Mouse (Mus musculus): ENCODE measurements around the gene Tmem164. TPM values are rescaled to one million over a fixed set of nuclear protein-coding genes. Genes with fewer than 3 reads are reported as not detected.

Tmem164 gene
- polyA plus RNA-seq, 1 experiment: 42.1 TPM

GRCm38 (mm10) chrX:142684674-142685073, 3.5 kb downstream of the Tmem164 start:
- Histone ChIP-seq H3K4me1 (ENCODE audit: control insufficient read depth, insufficient read depth, low read length) (no peaks in the 10 kb centered on the region; the same call in none of the 2 replicates), H3K4me3 (replicated peaks; ENCODE audit: extremely low read depth, low read depth, low read length) (no peak overlapping the region)
- 45% methylated on average over 4 of the region's 4 CpGs for WGBS
- no peak for TF ChIP-seq CTCF (IDR thresholded peaks at IDR 0.05; ENCODE audit: insufficient read depth, low read length)
- TF ChIP-seq POLR2A (IDR thresholded peaks at IDR 0.05; ENCODE audit: borderline replicate concordance, extremely low read depth, low read depth, low read length): no peak
- no peak for DNase-seq

DNA sequence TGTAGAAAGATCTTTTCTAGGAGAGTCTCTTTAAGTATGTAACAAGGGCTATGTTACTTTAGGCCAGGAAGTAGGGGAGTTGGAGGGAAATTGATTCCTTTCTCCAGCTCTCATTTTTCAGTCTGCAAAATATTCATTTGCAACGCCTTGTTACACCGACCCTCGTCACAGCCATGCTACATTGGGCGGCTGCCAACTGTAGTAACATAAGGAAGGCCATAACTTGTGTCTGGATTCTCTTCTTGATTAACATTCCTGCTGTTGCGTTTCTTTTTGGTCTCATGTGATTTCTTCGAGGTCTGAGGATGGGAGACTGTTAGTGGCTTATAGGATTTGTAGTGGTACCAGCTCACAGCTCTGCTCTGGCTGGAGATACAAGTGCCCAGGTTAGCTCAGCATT, 4.5 kb downstream of the Tmem164 start:
- 59% methylated on average over 6 of the region's 6 CpGs for WGBS
- DNase-seq: no peak
- no peaks in the 10 kb centered on the region; the same call in none of the 2 replicates for H3K4me1 ChIP-seq (ENCODE audit: control insufficient read depth, insufficient read depth, low read length)
- H3K4me3 ChIP-seq (replicated peaks; ENCODE audit: extremely low read depth, low read depth, low read length): no peak overlapping the region
- TF ChIP-seq CTCF (IDR thresholded peaks at IDR 0.05; ENCODE audit: insufficient read depth, low read length) (no peak), POLR2A (IDR thresholded peaks at IDR 0.05; ENCODE audit: borderline replicate concordance, extremely low read depth, low read depth, low read length) (no peak)

DNA sequence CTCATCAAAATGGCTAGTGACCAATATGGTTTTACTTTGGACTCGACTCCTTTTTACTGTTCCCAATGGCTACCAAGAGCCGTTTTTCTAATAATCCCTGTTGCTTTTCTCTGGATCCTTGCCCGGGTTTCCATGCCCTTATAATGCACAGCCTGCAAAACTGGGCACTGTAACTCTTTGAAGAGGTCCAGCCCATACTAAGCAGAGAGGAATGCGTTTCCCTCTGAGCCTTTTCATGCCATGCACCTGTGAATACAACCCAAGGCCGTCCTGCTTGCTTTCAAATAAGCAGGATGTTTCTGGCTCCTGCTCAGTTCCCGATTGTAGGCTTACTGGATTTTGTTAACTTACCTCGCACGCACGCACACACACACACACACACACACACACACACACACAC, 7.3 kb downstream of the Tmem164 start:
- H3K4me3 ChIP-seq (replicated peaks; ENCODE audit: extremely low read depth, low read depth, low read length): no peak overlapping the region
- no peak for DNase-seq
- 70% methylated on average over 9 of the region's 9 CpGs for WGBS
- H3K4me1 ChIP-seq (ENCODE audit: control insufficient read depth, insufficient read depth, low read length): no peaks in the 10 kb centered on the region; the same call in none of the 2 replicates
- TF ChIP-seq CTCF (IDR thresholded peaks at IDR 0.05; ENCODE audit: insufficient read depth, low read length) (no peak), POLR2A (IDR thresholded peaks at IDR 0.05; ENCODE audit: borderline replicate concordance, extremely low read depth, low read depth, low read length) (no peak)

DNA sequence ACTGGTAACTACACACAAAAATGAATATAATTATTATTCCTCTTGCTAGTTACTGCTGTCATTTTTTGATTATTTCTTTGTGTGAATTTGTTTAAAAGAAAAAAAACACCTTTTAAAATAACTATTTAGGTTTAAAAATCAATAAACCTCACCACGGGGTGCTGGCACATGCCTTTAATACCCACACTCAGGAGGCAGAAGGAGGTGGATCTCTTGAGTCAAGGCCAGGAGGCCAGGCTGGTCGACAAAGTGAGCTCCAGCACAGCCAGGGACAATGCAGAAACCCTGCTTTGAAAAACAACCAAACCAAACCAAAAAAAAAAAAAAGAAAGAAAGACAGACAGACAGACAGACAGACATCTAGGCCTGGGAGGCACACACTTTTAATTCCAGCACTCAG, 12.1 kb downstream of the Tmem164 start:
- Histone ChIP-seq H3K4me3 (replicated peaks; ENCODE audit: extremely low read depth, low read depth, low read length) (no peak overlapping the region), H3K4me1 (ENCODE audit: control insufficient read depth, insufficient read depth, low read length) (no peaks in the 10 kb centered on the region)
- 46% methylated on average over 2 of the region's 2 CpGs for WGBS
- no peak for TF ChIP-seq POLR2A (IDR thresholded peaks at IDR 0.05; ENCODE audit: borderline replicate concordance, extremely low read depth, low read depth, low read length)
- TF ChIP-seq CTCF (IDR thresholded peaks at IDR 0.05; ENCODE audit: insufficient read depth, low read length): no peak
- DNase-seq: no peak

- DNase-seq: no peak
- no peaks in the 10 kb centered on the region for H3K4me1 ChIP-seq (ENCODE audit: control insufficient read depth, insufficient read depth, low read length)
- TF ChIP-seq POLR2A (IDR thresholded peaks at IDR 0.05; ENCODE audit: borderline replicate concordance, extremely low read depth, low read depth, low read length) (no peak), CTCF (IDR thresholded peaks at IDR 0.05; ENCODE audit: insufficient read depth, low read length) (no peak)
- no peak overlapping the region for H3K4me3 ChIP-seq (replicated peaks; ENCODE audit: extremely low read depth, low read depth, low read length)
- WGBS: 81% methylated on average over 7 of the region's 7 CpGs
Measured at GRCm38 (mm10) chrX:142694338-142694737, 13.1 kb downstream of the Tmem164 start.

DNA sequence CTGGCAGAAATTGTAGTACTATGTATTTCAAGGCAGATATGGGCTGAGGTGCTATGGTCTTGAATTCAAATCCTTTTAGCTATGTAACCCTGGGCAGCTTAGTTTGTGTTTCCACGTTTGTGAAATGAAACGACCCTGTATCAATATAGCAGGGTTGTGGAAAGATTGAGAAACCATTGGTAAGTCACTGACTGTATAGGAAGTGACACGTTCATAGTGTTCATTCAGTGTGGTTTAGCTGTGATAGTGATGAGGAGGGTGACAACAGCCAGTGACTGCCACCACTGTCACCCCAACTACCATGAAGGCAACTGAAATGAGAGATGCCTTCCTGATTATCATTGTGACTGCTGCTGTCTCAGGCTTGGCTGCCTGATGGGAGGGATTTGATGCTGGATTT, 13.7 kb downstream of the Tmem164 start:
- no peak for DNase-seq
- WGBS: 68% methylated on average over 3 of the region's 3 CpGs
- H3K4me3 ChIP-seq (replicated peaks; ENCODE audit: extremely low read depth, low read depth, low read length): no peak overlapping the region

GRCm38 (mm10) chrX:142696789-142697188, 15.6 kb downstream of the Tmem164 start:
- DNase-seq: no peak
- no peak overlapping the region for H3K4me3 ChIP-seq (replicated peaks; ENCODE audit: extremely low read depth, low read depth, low read length)
- WGBS: 83% methylated on average over 11 of the region's 11 CpGs
- no peaks in the 10 kb centered on the region; the same call in 1 of the 2 replicates for H3K4me1 ChIP-seq (ENCODE audit: control insufficient read depth, insufficient read depth, low read length)
- TF ChIP-seq POLR2A (IDR thresholded peaks at IDR 0.05; ENCODE audit: borderline replicate concordance, extremely low read depth, low read depth, low read length): no peak
- TF ChIP-seq CTCF (IDR thresholded peaks at IDR 0.05; ENCODE audit: insufficient read depth, low read length): no peak

More for the DNA sequence above, 13.7 kb downstream of the Tmem164 start:
- H3K4me1 ChIP-seq (ENCODE audit: control insufficient read depth, insufficient read depth, low read length): no peaks in the 10 kb centered on the region
- no peak for TF ChIP-seq CTCF (IDR thresholded peaks at IDR 0.05; ENCODE audit: insufficient read depth, low read length)
- TF ChIP-seq POLR2A (IDR thresholded peaks at IDR 0.05; ENCODE audit: borderline replicate concordance, extremely low read depth, low read depth, low read length): no peak

GRCm38 (mm10) chrX:142697545-142698204, 16.5 kb downstream of the Tmem164 start:
- 80% methylated on average over 5 of the region's 5 CpGs for WGBS
- no peaks in the 10 kb centered on the region; the same call in 1 of the 2 replicates for H3K4me1 ChIP-seq (ENCODE audit: control insufficient read depth, insufficient read depth, low read length)
- no peak overlapping the region for H3K4me3 ChIP-seq (replicated peaks; ENCODE audit: extremely low read depth, low read depth, low read length)
- DNase-seq: no peak
- TF ChIP-seq POLR2A (IDR thresholded peaks at IDR 0.05; ENCODE audit: borderline replicate concordance, extremely low read depth, low read depth, low read length) (no peak), CTCF (IDR thresholded peaks at IDR 0.05; ENCODE audit: insufficient read depth, low read length) (no peak)

- Histone ChIP-seq H3K4me1 (ENCODE audit: control insufficient read depth, insufficient read depth, low read length) (no peaks in the 10 kb centered on the region; the same call in 1 of the 2 replicates), H3K4me3 (replicated peaks; ENCODE audit: extremely low read depth, low read depth, low read length) (no peak overlapping the region)
- 64% methylated on average over 7 of the region's 7 CpGs for WGBS
- TF ChIP-seq POLR2A (IDR thresholded peaks at IDR 0.05; ENCODE audit: borderline replicate concordance, extremely low read depth, low read depth, low read length) (no peak), CTCF (IDR thresholded peaks at IDR 0.05; ENCODE audit: insufficient read depth, low read length) (no peak)
- no peak for DNase-seq
Measured at GRCm38 (mm10) chrX:142698212-142698611, 17.0 kb downstream of the Tmem164 start.

- WGBS: 61% methylated on average over 5 of the region's 5 CpGs
- Histone ChIP-seq H3K4me1 (ENCODE audit: control insufficient read depth, insufficient read depth, low read length) (no peaks in the 10 kb centered on the region; the same call in 1 of the 2 replicates), H3K4me3 (replicated peaks; ENCODE audit: extremely low read depth, low read depth, low read length) (no peak overlapping the region)
- TF ChIP-seq POLR2A (IDR thresholded peaks at IDR 0.05; ENCODE audit: borderline replicate concordance, extremely low read depth, low read depth, low read length): no peak
- no peak for TF ChIP-seq CTCF (IDR thresholded peaks at IDR 0.05; ENCODE audit: insufficient read depth, low read length)
- no peak for DNase-seq
Measured at GRCm38 (mm10) chrX:142702094-142702493, 20.9 kb downstream of the Tmem164 start.
